12 mouse cellular contexts compared by ENCODE assay signal in the genomic region with DNA sequence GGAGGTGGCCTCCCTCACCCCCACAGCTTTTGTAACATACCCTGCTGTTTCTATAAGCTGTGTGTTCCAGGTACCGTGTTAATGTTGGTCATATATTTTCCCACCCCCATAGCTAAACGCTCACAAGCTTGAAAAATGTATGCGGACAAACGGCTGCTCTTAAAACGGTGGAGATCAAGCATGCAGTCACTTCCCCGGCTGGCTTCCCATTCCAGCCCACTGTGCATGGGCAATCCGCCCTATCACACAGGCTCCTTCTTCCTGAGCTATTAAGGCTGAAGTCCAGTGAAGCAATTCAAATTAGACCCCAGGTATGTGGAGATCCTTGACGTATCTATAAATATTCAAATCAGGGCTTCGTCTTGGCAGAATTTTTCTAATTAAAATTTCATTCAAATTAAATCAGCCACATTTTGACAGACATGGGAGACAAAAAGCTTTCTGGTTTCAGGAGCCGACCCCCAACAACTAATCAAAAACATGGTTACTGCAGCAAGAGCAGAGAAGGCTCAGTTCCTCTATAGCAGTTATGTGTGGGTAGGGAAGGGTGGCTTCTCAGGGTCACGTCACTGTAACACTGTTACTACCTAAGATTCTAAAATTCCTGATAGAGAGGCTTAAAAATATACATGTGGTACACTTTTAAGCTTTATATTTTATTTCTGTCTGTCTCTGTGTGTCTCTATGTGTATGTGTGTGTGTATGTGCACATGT.
DNase-seq lines count a peak whose midpoint lies in the region; ATAC-seq and TF ChIP-seq lines count a peak whose summit lies in the region.
"Had no signal": no experiment of that assay in that cellular context is flagged by ENCODE, and none has a peak within 500 bp of the region (broad histone marks: within the 10 kb centered on the region; RNA-seq: fewer than 3 reads in every experiment).

No protein-coding gene starts in this region.

- peaks cover 11% of the 10 kb centered on the region for H3K4me1 ChIP-seq in midbrain, embryonic 11.5 days (ENCODE audit: control insufficient read depth, insufficient read depth, low read length)
- H3K4me1 ChIP-seq in midbrain, embryonic 10.5 days = peaks cover 22% of the 10 kb centered on the region
- H3K4me1 ChIP-seq in hindbrain, embryonic 12.5 days = peaks cover 46% of the 10 kb centered on the region
- 0 out of 2 replicates have a peak, but pooled peaks cover 5% of the 10 kb centered on the region for H3K4me1 ChIP-seq in stomach, postnatal 0 days (replicated peaks; ENCODE audit: control insufficient read depth, insufficient read depth)

- H3K4me3 ChIP-seq in midbrain, embryonic 11.5 days (ENCODE audit: low read depth, low read length) = no peak overlapping the region
- no peak overlapping the region for H3K4me3 ChIP-seq in midbrain, embryonic 10.5 days
- H3K4me3 ChIP-seq in hindbrain, embryonic 12.5 days = no peak overlapping the region
- no peak overlapping the region for H3K4me3 ChIP-seq in stomach, postnatal 0 days (ENCODE audit: low read depth, low read length)
- H3K4me3 ChIP-seq: left cerebral cortex, adult 2 months had no signal

- no peaks in the 10 kb centered on the region for H3K27me3 ChIP-seq in midbrain, embryonic 11.5 days (ENCODE audit: control insufficient read depth, insufficient read depth, low read length)
- no peaks in the 10 kb centered on the region for H3K27me3 ChIP-seq in midbrain, embryonic 10.5 days (ENCODE audit: low read depth, poor library complexity, severe bottlenecking)
- H3K27me3 ChIP-seq in hindbrain, embryonic 12.5 days = no peaks in the 10 kb centered on the region
- H3K27me3 ChIP-seq in stomach, postnatal 0 days (ENCODE audit: control insufficient read depth, insufficient read depth, low read length) = no peaks in the 10 kb centered on the region

- TF ChIP-seq CTCF in stomach, postnatal 0 days (IDR thresholded peaks at IDR 0.05; ENCODE audit: low read depth) = no peak

- no peak overlapping the region for H3K9ac ChIP-seq in midbrain, embryonic 11.5 days (ENCODE audit: low read length)
- peak overlapping the region; percentile 45 for H3K9ac ChIP-seq in hindbrain, embryonic 12.5 days
- H3K9ac ChIP-seq in stomach, postnatal 0 days (ENCODE audit: low read length) = no peak overlapping the region

- 57% methylated on average over 11 of the region's 11 CpGs for WGBS in midbrain, embryonic 11.5 days
- 72% methylated on average over 11 of the region's 11 CpGs for WGBS in midbrain, embryonic 10.5 days
- 40% methylated on average over 11 of the region's 11 CpGs for WGBS in hindbrain, embryonic 12.5 days
- WGBS in stomach, postnatal 0 days = 56% methylated on average over 11 of the region's 11 CpGs

- no peaks in the 10 kb centered on the region for H3K9me3 ChIP-seq in midbrain, embryonic 11.5 days (ENCODE audit: control insufficient read depth, low read length)
- no peaks in the 10 kb centered on the region for H3K9me3 ChIP-seq in midbrain, embryonic 10.5 days (replicated peaks)
- H3K9me3 ChIP-seq in hindbrain, embryonic 12.5 days (replicated peaks) = no peaks in the 10 kb centered on the region
- H3K9me3 ChIP-seq in stomach, postnatal 0 days (ENCODE audit: control insufficient read depth, low read length) = no peaks in the 10 kb centered on the region

- no peak for TF ChIP-seq EP300 in stomach, postnatal 0 days (optimal IDR thresholded peaks at IDR 0.05)

- intact Hi-C loops in gastrocnemius, postnatal 36 days (cut with DNase I) = no loop called here

- no peak overlapping the region for H3K4me2 ChIP-seq in midbrain, embryonic 11.5 days
- peak overlapping the region; percentile 30 for H3K4me2 ChIP-seq in hindbrain, embryonic 12.5 days (replicated peaks)
- H3K4me2 ChIP-seq in stomach, postnatal 0 days (replicated peaks; ENCODE audit: low read depth) = no peak overlapping the region

- H3K27ac ChIP-seq in midbrain, embryonic 11.5 days (ENCODE audit: low read depth, low read length) = no peak overlapping the region
- H3K27ac ChIP-seq in midbrain, embryonic 10.5 days (replicated peaks) = no peak overlapping the region
- peak overlapping the region; percentile 80 for H3K27ac ChIP-seq in hindbrain, embryonic 12.5 days
- H3K27ac ChIP-seq in stomach, postnatal 0 days (replicated peaks) = peak overlapping the region; percentile 30; the same call in 1 of the 2 replicates
- H3K27ac ChIP-seq: left cerebral cortex, adult 2 months had no signal

- no peak for ATAC-seq in midbrain, embryonic 11.5 days (ENCODE audit: low FRiP score)
- peak; percentile 76 for ATAC-seq in hindbrain, embryonic 12.5 days (ENCODE audit: low FRiP score)
- ATAC-seq in stomach, postnatal 0 days (ENCODE audit: low FRiP score, low TSS enrichment) = no peak

- H3K36me3 ChIP-seq in midbrain, embryonic 11.5 days (ENCODE audit: control insufficient read depth, insufficient read depth, low read length) = no peaks in the 10 kb centered on the region
- no peaks in the 10 kb centered on the region for H3K36me3 ChIP-seq in midbrain, embryonic 10.5 days
- H3K36me3 ChIP-seq in hindbrain, embryonic 12.5 days = no peaks in the 10 kb centered on the region
- H3K36me3 ChIP-seq in stomach, postnatal 0 days (ENCODE audit: control insufficient read depth, insufficient read depth, low read length) = no peaks in the 10 kb centered on the region

- DNase-seq in heart, adult 11 months = peak; percentile 79
- DNase-seq in heart, adult 9 months (ENCODE audit: low spot score in 2 of 2) = no peak
- DNase-seq in midbrain, embryonic 11.5 days (ENCODE audit: low spot score, missing footprints) = peak; percentile 83
- no peak for DNase-seq in midbrain, embryonic 10.5 days (ENCODE audit: low spot score)
- DNase-seq in stomach, postnatal 0 days (ENCODE audit: low spot score) = no peak
- DNase-seq in frontal cortex, adult 2 months (ENCODE audit: extremely low spot score in 1 of 2, low spot score in 1 of 2) = no peak
- no peak for DNase-seq in gastrocnemius, postnatal 36 days
- DNase-seq: gastrocnemius, postnatal 10 days; lung, adult 2 months; spleen, adult 18-20 months had no signal

Comparison
In these comparisons a context has a peak if more than half of its experiments do, and no peak if none do; other contexts are left out.
1. DNase-seq: peak in heart, adult 11 months (single experiment) and midbrain, embryonic 11.5 days (single experiment); none in heart, adult 9 months (0 of 2), midbrain, embryonic 10.5 days (single experiment), stomach, postnatal 0 days (single experiment), frontal cortex, adult 2 months (0 of 2) and gastrocnemius, postnatal 36 days (0 of 2).
2. H3K27ac ChIP-seq: peak in hindbrain, embryonic 12.5 days (single experiment) and stomach, postnatal 0 days (single experiment); none in midbrain, embryonic 11.5 days (single experiment) and midbrain, embryonic 10.5 days (single experiment).